In genomic region chr2:160874231-160874877, GRCm38 (mm10) we compare ENCODE assay signal across 20 mouse cellular contexts. TPM values are rescaled to one million over a fixed set of nuclear protein-coding genes. Genes with fewer than 3 reads are reported as not detected.
DNase-seq lines count a peak whose midpoint lies in the region; TF ChIP-seq lines count a peak whose summit lies in the region.
"Had no signal": no experiment of that assay in that cellular context is flagged by ENCODE, and none has a peak within 500 bp of the region (broad histone marks: within the 10 kb centered on the region; RNA-seq: fewer than 3 reads in every experiment).

No protein-coding gene starts in this region.

- H3K4me1 ChIP-seq in liver, adult 2 months (ENCODE audit: control insufficient read depth, insufficient read depth, low read length), result peaks cover 7% of the 10 kb centered on the region
- H3K4me1 ChIP-seq in small intestine, adult 2 months (ENCODE audit: control insufficient read depth, insufficient read depth, insufficient read length, low read length), result peaks cover 2% of the 10 kb centered on the region
- peaks cover 4% of the 10 kb centered on the region for H3K4me1 ChIP-seq in thymus, adult 2 months (replicated peaks; ENCODE audit: control insufficient read depth, insufficient read depth, low read length)

- H3K79me2 ChIP-seq in liver, adult 2 months (ENCODE audit: control insufficient read depth, insufficient read depth, low read length), result peaks cover 4% of the 10 kb centered on the region; the same call in 1 of the 2 replicates

- no peak for TF ChIP-seq POLR2A in liver, adult 2 months (IDR thresholded peaks at IDR 0.05; ENCODE audit: extremely low read depth, insufficient read depth, low read length)
- TF ChIP-seq POLR2A in small intestine, adult 2 months (IDR thresholded peaks at IDR 0.05; ENCODE audit: low read depth, low read length), result no peak
- no peak for TF ChIP-seq POLR2A in thymus, adult 2 months (IDR thresholded peaks at IDR 0.05; ENCODE audit: control insufficient read depth, extremely low read depth, insufficient read depth, low read length, poor library complexity)

- peak; percentile 44 for DNase-seq in kidney, adult 11 months
- DNase-seq in kidney, postnatal 4 days, result no peak
- DNase-seq in liver, adult 2 months (ENCODE audit: extremely low read depth, low read depth, low spot score), result no peak
- no peak for DNase-seq in liver
- peak; percentile 31 for DNase-seq in kidney, postnatal 10 days
- no peak for DNase-seq in thymus, adult 2 months
- DNase-seq: adrenal gland, adult 2 months; cerebellum, adult 9-10 months; gastrocnemius, postnatal 10 days; layer of hippocampus, postnatal 36 days; lung, embryonic 14.5 days; lung, postnatal 36 days; right cerebral cortex, postnatal 14 days had no signal

- peak overlapping the region; percentile 57; the same call in 1 of the 2 replicates for H3K27ac ChIP-seq in liver, adult 2 months (replicated peaks; ENCODE audit: insufficient read depth, low read depth, low read length)
- H3K27ac ChIP-seq in small intestine, adult 2 months (ENCODE audit: insufficient read depth, low read depth, low read length), result peak overlapping the region; percentile 32; the same call in 1 of the 2 replicates
- no peak overlapping the region for H3K27ac ChIP-seq in thymus, adult 2 months (ENCODE audit: control insufficient read depth, insufficient read depth, low read length)

- no peak for TF ChIP-seq CTCF in liver, adult 2 months (IDR thresholded peaks at IDR 0.05; ENCODE audit: low read depth, low read length)
- no peak for TF ChIP-seq CTCF in small intestine, adult 2 months (IDR thresholded peaks at IDR 0.05; ENCODE audit: extremely low read depth, insufficient read length, insufficient replicate concordance, low read depth, low read length)
- no peak for TF ChIP-seq CTCF in thymus, adult 2 months (IDR thresholded peaks at IDR 0.05; ENCODE audit: borderline replicate concordance, control insufficient read depth, extremely low read depth, insufficient read depth, low read length, poor library complexity)

- no peaks in the 10 kb centered on the region for H3K36me3 ChIP-seq in liver, adult 2 months (ENCODE audit: control insufficient read depth, insufficient read depth, low read length)
- no peaks in the 10 kb centered on the region for H3K36me3 ChIP-seq in small intestine, adult 2 months (ENCODE audit: control insufficient read depth, insufficient read depth, low read length)
- no peaks in the 10 kb centered on the region for H3K36me3 ChIP-seq in thymus, adult 2 months (ENCODE audit: control insufficient read depth, insufficient read depth, low read length)
- H3K36me3 ChIP-seq: forebrain, embryonic 12.5 days; heart, embryonic 13.5 days; limb, embryonic 15.5 days; stomach, embryonic 15.5 days had no signal

- no peak overlapping the region for H3K4me3 ChIP-seq in liver, adult 2 months (ENCODE audit: insufficient read depth, low read depth, low read length)
- H3K4me3 ChIP-seq in small intestine, adult 2 months (ENCODE audit: low read depth, low read length), result no peak overlapping the region
- no peak overlapping the region for H3K4me3 ChIP-seq in thymus, adult 2 months (ENCODE audit: control insufficient read depth, insufficient read depth, low read length)
- H3K4me3 ChIP-seq: forebrain, embryonic 12.5 days; stomach, embryonic 15.5 days had no signal

- no peaks in the 10 kb centered on the region for H3K27me3 ChIP-seq in liver, adult 2 months (ENCODE audit: control insufficient read depth, insufficient read depth, low read length)
- no peaks in the 10 kb centered on the region for H3K27me3 ChIP-seq in small intestine, adult 2 months (ENCODE audit: control insufficient read depth, insufficient read depth, low read length)
- no peaks in the 10 kb centered on the region for H3K27me3 ChIP-seq in thymus, adult 2 months (ENCODE audit: control insufficient read depth, insufficient read depth, low read length)
- H3K27me3 ChIP-seq: forebrain, embryonic 12.5 days; heart, embryonic 13.5 days; limb, embryonic 15.5 days; stomach, embryonic 15.5 days had no signal

- 78% methylated on average over 5 of the region's 5 CpGs for WGBS in liver, adult 2 months
- 70% methylated on average over 5 of the region's 5 CpGs for WGBS in small intestine, adult 2 months
- 66% methylated on average over 5 of the region's 5 CpGs for WGBS in thymus, adult 2 months

- H3K9ac ChIP-seq in liver, adult 2 months (ENCODE audit: low read depth, low read length), result no peak overlapping the region
- H3K9ac ChIP-seq: forebrain, embryonic 12.5 days; limb, embryonic 15.5 days; lung, embryonic 14.5 days; stomach, embryonic 15.5 days had no signal

RNA-seq across cellular contexts. Expression of gene Zhx3, which starts 1.6 kb away (rescaled TPM):
- 33.5 and 45.3 TPM in 2 replicates for total RNA-seq in liver, adult 2 months (2014; rRNA removed)
- polyA plus RNA-seq in liver, adult 2 months (2012; rRNA removed), result 11.9 and 12.3 TPM in 2 replicates
- polyA plus RNA-seq in small intestine, adult 2 months (2012; rRNA removed), result 3.3 and 6.2 TPM in 2 replicates
- 7.8 and 9.1 TPM in 2 replicates for polyA plus RNA-seq in thymus, adult 2 months (2012; rRNA removed)

RNA-seq across cellular contexts. Expression of gene Lpin3, which starts 6.1 kb away (rescaled TPM):
- 2.8 and 4.0 TPM in 2 replicates for total RNA-seq in liver, adult 2 months (2014; rRNA removed)
- 2.7 and 3.6 TPM in 2 replicates for polyA plus RNA-seq in liver, adult 2 months (2012; rRNA removed)
- 20.7 and 48.0 TPM in 2 replicates for polyA plus RNA-seq in small intestine, adult 2 months (2012; rRNA removed)
- polyA plus RNA-seq in thymus, adult 2 months (2012; rRNA removed), result 1.8 and 2.5 TPM in 2 replicates
- total RNA-seq: megakaryocyte-erythroid progenitor cell, adult 5-6 weeks; neutrophil, adult 5-6 weeks had no signal

RNA-seq across cellular contexts. Expression of gene Emilin3, which starts 37.8 kb away (rescaled TPM):
- not detected in 2 replicates for total RNA-seq in liver, adult 2 months (2014; rRNA removed)
- 0.02 TPM in 1 of 2 replicates, not detected in the other for polyA plus RNA-seq in liver, adult 2 months (2012; rRNA removed)
- 0.15 and 0.43 TPM in 2 replicates for polyA plus RNA-seq in small intestine, adult 2 months (2012; rRNA removed)
- polyA plus RNA-seq in thymus, adult 2 months (2012; rRNA removed), result 0.11 and 0.14 TPM in 2 replicates
- total RNA-seq: adrenal gland, adult 2 months; megakaryocyte-erythroid progenitor cell, adult 5-6 weeks; neutrophil, adult 5-6 weeks had no signal

Comparison
In these comparisons a context has a peak if more than half of its experiments do, and no peak if none do; other contexts are left out.
1. DNase-seq: peak in kidney, adult 11 months (single experiment) and kidney, postnatal 10 days (single experiment); none in kidney, postnatal 4 days (0 of 2), liver, adult 2 months (single experiment), liver (single experiment) and thymus, adult 2 months (single experiment).